Mouse (Mus musculus): ENCODE measurements around the gene Zfp141. TPM values are rescaled to one million over a fixed set of nuclear protein-coding genes. Genes with fewer than 3 reads are reported as not detected.

Zfp141 gene
- total RNA-seq (2021), result 14.1 and 16.8 TPM in 2 replicates
- long read RNA-seq, partial matches to known transcripts, result 0 of 6 reads
- long read RNA-seq, other reads (novel, unspliced or antisense), result 6 of 6 reads

GRCm38 (mm10) chr7:42505588-42505987, at the start of gene Zfp141:
Gene Zfp141, minus strand, starts transcription at chr7:42505740.
- DNase-seq, result peak; percentile 84

- no peak for DNase-seq
These were observed 46.2 kb upstream of the Zfp141 start for GRCm38 (mm10) chr7:42551766-42552165.

GRCm38 (mm10) chr7:42505186-42505585, 354 bp downstream of the Zfp141 start:
- peak; percentile 10 for DNase-seq

- no peak for DNase-seq
These were observed 7.3 kb downstream of the Zfp141 start for GRCm38 (mm10) chr7:42498248-42498647.

- no peak for DNase-seq
These were observed 8.2 kb downstream of the Zfp141 start for GRCm38 (mm10) chr7:42497356-42497755.

GRCm38 (mm10) chr7:42496202-42496601, 9.3 kb downstream of the Zfp141 start:
- no peak for DNase-seq

GRCm38 (mm10) chr7:42490859-42491258, 14.7 kb downstream of the Zfp141 start:
- no peak for DNase-seq

GRCm38 (mm10) chr7:42490358-42490757, 15.2 kb downstream of the Zfp141 start:
- no peak for DNase-seq

GRCm38 (mm10) chr7:42454640-42455039, 50.9 kb downstream of the Zfp141 start:
- no peak for DNase-seq

GRCm38 (mm10) chr7:42450618-42451017, 54.9 kb downstream of the Zfp141 start:
- peak; percentile 29 for DNase-seq

- DNase-seq, result no peak
These were observed 57.7 kb downstream of the Zfp141 start, which contains the start of gene 4933421I07Rik for GRCm38 (mm10) chr7:42447850-42448249. Gene 4933421I07Rik, minus strand, starts transcription at chr7:42448120.

GRCm38 (mm10) chr7:42447352-42447751, 58.2 kb downstream of the Zfp141 start:
- DNase-seq, result no peak

Other genes starting within 250 kb of the Zfp141 start
- gene Vmn2r61, start 245.7 kb downstream of the Zfp141 start, total RNA-seq (2021), result not detected in 2 replicates
- not detected in 2 replicates for gene 4933421I07Rik, start 57.6 kb downstream of the Zfp141 start, total RNA-seq (2021)
- not detected in 2 replicates for gene Gm21028, start 72.8 kb upstream of the Zfp141 start, total RNA-seq (2021)
- 1.1 and 1.6 TPM in 2 replicates for gene Zfp977, start 86.8 kb upstream of the Zfp141 start, total RNA-seq (2021)
- gene Zfp976, start 136.8 kb upstream of the Zfp141 start, total RNA-seq (2021), result 6.4 and 7.0 TPM in 2 replicates
- gene Zfp975, start 187.0 kb upstream of the Zfp141 start, total RNA-seq (2021), result 6.6 and 7.4 TPM in 2 replicates
- 0.24 TPM in 1 of 2 replicates, not detected in the other for gene Gm17067, start 221.3 kb upstream of the Zfp141 start, total RNA-seq (2021)